Mouse (Mus musculus): Measurements from ENCODE around the gene Atic. TPM values are rescaled to one million over a fixed set of nuclear protein-coding genes. Genes with fewer than 3 reads are reported as not detected.
A peak's percentile ranks its signal among the peaks of the same experiment; 100 is the strongest.

Atic gene
- polyA plus RNA-seq, 1 experiment from 2014 or later, result 17.5 TPM

DNA sequence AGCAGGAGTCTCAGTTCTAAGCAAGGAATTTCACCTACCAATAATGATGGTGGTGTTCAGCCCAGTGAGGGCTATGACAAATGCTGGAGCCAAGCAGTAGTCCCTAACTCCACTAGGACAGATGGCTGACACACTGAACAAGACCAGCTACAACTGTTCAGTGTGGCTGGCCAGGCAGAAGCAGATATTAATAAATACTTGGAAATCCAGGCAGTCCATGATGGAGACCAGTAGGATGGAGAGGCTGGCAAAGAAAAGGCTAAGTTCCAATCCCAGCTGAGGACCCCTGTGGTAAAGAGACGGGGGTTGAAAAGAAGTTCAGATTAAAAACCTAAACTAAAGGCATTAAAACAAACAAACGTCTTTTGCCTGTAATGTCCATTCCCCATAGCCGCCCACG is 17.3 kb upstream of the Atic start:
- no peaks in the 10 kb centered on the region for H3K27me3 ChIP-seq (replicated peaks; ENCODE audit: insufficient read depth, low read length)
- ATAC-seq, result no peak
- TF ChIP-seq EP300 (IDR thresholded peaks at IDR 0.05) (no peak), CTCF (IDR thresholded peaks at IDR 0.05) (no peak)

DNA sequence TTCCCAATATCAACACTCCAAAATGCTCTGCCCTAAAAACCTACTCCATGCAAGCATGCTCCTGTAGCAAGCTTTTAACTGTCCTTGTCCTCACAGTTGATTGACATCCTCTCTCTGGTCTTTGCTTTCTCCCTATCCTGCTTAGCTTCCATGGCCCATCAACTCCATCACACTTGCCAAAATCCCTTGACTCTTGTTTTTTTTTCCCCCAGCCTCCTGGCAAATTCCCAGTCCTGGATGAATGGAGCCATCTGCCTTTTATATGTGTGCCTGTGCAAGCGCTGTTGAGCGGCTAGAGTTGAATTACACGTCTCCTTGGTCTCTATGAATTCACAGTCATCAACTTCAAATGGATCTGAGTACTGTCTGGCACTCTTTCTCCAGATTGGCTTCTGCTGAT is 16.5 kb upstream of the Atic start:
- 74% methylated on average over 3 of the region's 3 CpGs for WGBS
- TF ChIP-seq CTCF (IDR thresholded peaks at IDR 0.05) (no peak), EP300 (IDR thresholded peaks at IDR 0.05) (no peak)
- Histone ChIP-seq H3K27ac (ENCODE audit: low read length) (no peak overlapping the region), H3K27me3 (replicated peaks; ENCODE audit: insufficient read depth, low read length) (no peaks in the 10 kb centered on the region), H3K36me3 (ENCODE audit: insufficient read depth, low read length) (no peaks in the 10 kb centered on the region), H3K4me3 (ENCODE audit: low read depth, low read length) (no peak overlapping the region), H3K9ac (replicated peaks; ENCODE audit: low read depth) (no peak overlapping the region), H3K4me2 (replicated peaks; ENCODE audit: low read depth, low read length) (no peak overlapping the region), H3K4me1 (ENCODE audit: insufficient read depth, low read depth, low read length) (no peaks in the 10 kb centered on the region), H3K9me3 (ENCODE audit: low read length) (no peaks in the 10 kb centered on the region)
- ATAC-seq (no peak; the same call in 1 of the 2 replicates), DNase-seq (ENCODE audit: low spot score) (peak; percentile 56)

More for the DNA sequence above, 17.3 kb upstream of the Atic start:
- no peak for DNase-seq (ENCODE audit: low spot score)
- Histone ChIP-seq H3K27ac (ENCODE audit: low read length) (no peak overlapping the region), H3K4me2 (replicated peaks; ENCODE audit: low read depth, low read length) (no peak overlapping the region), H3K36me3 (ENCODE audit: insufficient read depth, low read length) (no peaks in the 10 kb centered on the region), H3K4me3 (ENCODE audit: low read depth, low read length) (no peak overlapping the region), H3K4me1 (ENCODE audit: insufficient read depth, low read depth, low read length) (no peaks in the 10 kb centered on the region), H3K9me3 (ENCODE audit: low read length) (no peaks in the 10 kb centered on the region), H3K9ac (replicated peaks; ENCODE audit: low read depth) (no peak overlapping the region)
- WGBS, result 69% methylated on average over 4 of the region's 4 CpGs

DNA sequence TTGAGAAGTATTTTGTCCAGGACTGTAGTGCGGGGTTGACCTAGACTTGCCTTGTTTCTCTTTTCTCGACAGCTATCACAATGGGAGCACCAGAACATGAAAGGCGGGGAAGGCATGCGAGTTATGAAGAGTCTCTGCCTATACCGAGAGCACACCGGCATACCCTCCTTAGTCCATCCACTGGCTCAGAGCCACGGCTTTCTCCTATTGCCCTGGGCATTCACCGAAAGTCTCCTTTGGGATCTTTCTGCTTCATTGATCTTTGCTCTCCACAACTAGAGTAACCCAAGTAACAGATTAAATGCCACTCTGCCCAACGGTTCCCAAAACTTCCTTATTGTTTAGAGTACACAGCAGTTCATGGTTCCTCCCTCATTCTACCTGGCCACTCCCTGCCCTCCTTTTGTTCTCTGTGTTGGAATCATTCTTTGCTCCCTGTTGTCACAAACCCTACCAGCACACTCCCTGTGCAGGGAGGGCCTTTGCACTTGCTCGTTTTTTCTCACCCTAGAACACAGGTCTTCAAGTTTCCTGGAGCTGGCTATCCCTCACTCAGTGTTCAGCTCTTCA is 6.2 kb upstream of the Atic start:
- TF ChIP-seq EP300 (IDR thresholded peaks at IDR 0.05), result no peak
- no peak for TF ChIP-seq CTCF (IDR thresholded peaks at IDR 0.05)
- 67% methylated on average over 10 of the region's 10 CpGs for WGBS
- no peak for DNase-seq (ENCODE audit: low spot score)

DNA sequence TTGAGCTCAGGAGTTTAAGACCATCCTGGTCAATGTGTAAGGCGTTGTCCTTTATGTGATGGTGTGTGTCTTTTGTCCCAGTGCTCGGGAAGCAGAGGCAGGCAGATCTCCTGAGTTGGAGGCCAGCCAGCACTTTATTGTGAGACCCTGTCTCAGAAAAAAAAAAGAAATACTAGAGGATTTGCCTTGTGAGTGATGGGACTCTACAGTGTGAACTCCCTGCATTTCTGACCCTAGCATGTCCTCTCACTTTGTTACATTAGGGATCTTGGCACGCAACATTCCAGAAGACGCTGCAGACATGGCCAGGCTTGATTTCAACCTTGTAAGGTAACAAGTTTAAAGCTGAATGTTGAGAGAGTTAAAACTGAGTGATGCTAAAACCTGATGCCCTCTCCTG is 3.7 kb downstream of the Atic start:
- Histone ChIP-seq H3K27me3 (replicated peaks; ENCODE audit: insufficient read depth, low read length) (no peaks in the 10 kb centered on the region), H3K36me3 (ENCODE audit: insufficient read depth, low read length) (peaks cover 7% of the 10 kb centered on the region; the same call in 1 of the 2 replicates), H3K4me2 (replicated peaks; ENCODE audit: low read depth, low read length) (no peak overlapping the region), H3K27ac (ENCODE audit: low read length) (no peak overlapping the region), H3K4me1 (ENCODE audit: insufficient read depth, low read depth, low read length) (0 out of 2 replicates have a peak, but pooled peaks cover 3% of the 10 kb centered on the region), H3K9me3 (ENCODE audit: low read length) (no peaks in the 10 kb centered on the region), H3K9ac (replicated peaks; ENCODE audit: low read depth) (no peak overlapping the region), H3K4me3 (ENCODE audit: low read depth, low read length) (no peak overlapping the region)
- DNase-seq (ENCODE audit: low spot score), result no peak
- no peak for ATAC-seq
- TF ChIP-seq EP300 (IDR thresholded peaks at IDR 0.05), result no peak
- TF ChIP-seq CTCF (IDR thresholded peaks at IDR 0.05), result no peak
- WGBS, result 95% methylated on average over 4 of the region's 4 CpGs

More for the DNA sequence above, 6.2 kb upstream of the Atic start:
- Histone ChIP-seq H3K4me1 (ENCODE audit: insufficient read depth, low read depth, low read length) (no peaks in the 10 kb centered on the region), H3K27ac (ENCODE audit: low read length) (no peak overlapping the region), H3K27me3 (replicated peaks; ENCODE audit: insufficient read depth, low read length) (no peaks in the 10 kb centered on the region), H3K4me3 (ENCODE audit: low read depth, low read length) (no peak overlapping the region), H3K36me3 (ENCODE audit: insufficient read depth, low read length) (no peaks in the 10 kb centered on the region), H3K9ac (replicated peaks; ENCODE audit: low read depth) (no peak overlapping the region), H3K9me3 (ENCODE audit: low read length) (no peaks in the 10 kb centered on the region), H3K4me2 (replicated peaks; ENCODE audit: low read depth, low read length) (no peak overlapping the region)
- ATAC-seq, result no peak

DNA sequence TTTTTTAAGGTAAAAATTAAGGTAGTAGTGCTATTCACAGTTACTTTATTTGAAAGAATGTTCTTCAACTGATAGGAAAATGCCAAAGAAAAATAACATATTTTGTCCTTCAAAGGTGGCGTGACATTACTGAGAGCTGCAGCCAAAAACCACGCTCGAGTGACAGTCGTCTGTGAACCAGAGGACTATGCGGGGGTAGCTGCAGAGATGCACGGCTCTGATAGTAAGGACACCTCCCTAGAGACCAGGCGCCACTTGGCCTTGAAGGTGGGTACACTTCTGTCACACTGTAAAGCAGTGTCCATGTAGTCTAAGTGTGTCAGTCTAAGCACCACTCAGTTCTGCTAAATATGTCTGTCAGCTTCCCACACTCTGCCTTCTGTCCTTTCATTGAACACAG is 7.3 kb downstream of the Atic start:
- Histone ChIP-seq H3K4me3 (ENCODE audit: low read depth, low read length) (no peak overlapping the region), H3K4me2 (replicated peaks; ENCODE audit: low read depth, low read length) (no peak overlapping the region), H3K9ac (replicated peaks; ENCODE audit: low read depth) (no peak overlapping the region), H3K4me1 (ENCODE audit: insufficient read depth, low read depth, low read length) (no peaks in the 10 kb centered on the region), H3K27ac (ENCODE audit: low read length) (no peak overlapping the region), H3K27me3 (replicated peaks; ENCODE audit: insufficient read depth, low read length) (no peaks in the 10 kb centered on the region), H3K9me3 (ENCODE audit: low read length) (no peaks in the 10 kb centered on the region), H3K36me3 (ENCODE audit: insufficient read depth, low read length) (peaks cover 7% of the 10 kb centered on the region; the same call in 1 of the 2 replicates)
- TF ChIP-seq EP300 (IDR thresholded peaks at IDR 0.05) (no peak), CTCF (IDR thresholded peaks at IDR 0.05) (no peak)
- ATAC-seq, result no peak
- DNase-seq (ENCODE audit: low spot score), result no peak
- WGBS, result 90% methylated on average over 7 of the region's 7 CpGs

DNA sequence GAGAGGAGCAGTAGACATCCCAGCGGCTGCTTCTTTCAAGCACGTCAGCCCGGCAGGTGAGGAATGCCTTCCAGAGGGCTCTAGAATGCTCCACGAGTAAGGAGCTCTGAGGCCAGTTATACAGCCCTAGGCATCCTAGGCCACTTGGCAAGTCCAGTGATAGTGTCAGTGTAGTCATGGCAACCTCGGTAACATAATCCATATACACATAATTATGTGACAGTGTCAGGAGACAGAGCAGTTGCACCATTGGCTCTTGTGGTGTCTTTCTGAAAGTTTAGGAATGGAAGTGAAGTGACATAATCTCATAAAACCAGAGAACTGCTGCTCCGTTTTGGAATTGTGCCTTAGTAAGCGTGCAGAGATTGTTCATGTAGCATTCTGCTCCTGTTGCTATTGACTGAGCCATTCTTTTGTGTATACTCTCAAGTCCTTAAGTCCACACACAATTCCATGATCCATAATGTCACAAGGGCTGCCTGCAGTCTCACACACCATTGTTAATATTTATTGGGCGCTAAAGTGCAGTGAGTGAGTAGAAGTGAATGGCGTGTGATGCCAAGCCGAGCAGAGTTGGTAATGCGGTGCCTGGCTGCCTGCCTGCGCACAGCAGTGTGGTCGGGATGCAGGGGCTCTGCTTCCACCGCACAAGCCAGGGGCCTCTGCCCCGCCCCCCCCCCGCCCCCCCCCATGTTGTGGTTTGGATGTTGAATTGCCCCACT is 11.1 kb downstream of the Atic start:
- peak; percentile 93 for ATAC-seq
- H3K36me3 ChIP-seq (ENCODE audit: insufficient read depth, low read length), result peaks cover 7% of the 10 kb centered on the region; the same call in 1 of the 2 replicates
- no peak overlapping the region for H3K9ac ChIP-seq (replicated peaks; ENCODE audit: low read depth)
- TF ChIP-seq CTCF (IDR thresholded peaks at IDR 0.05), result no peak
- no peak for TF ChIP-seq EP300 (IDR thresholded peaks at IDR 0.05)
- peak; percentile 85 for DNase-seq (ENCODE audit: low spot score)
- no peaks in the 10 kb centered on the region for H3K4me1 ChIP-seq (ENCODE audit: insufficient read depth, low read depth, low read length)
- no peaks in the 10 kb centered on the region for H3K27me3 ChIP-seq (replicated peaks; ENCODE audit: insufficient read depth, low read length)
- no peak overlapping the region for H3K4me3 ChIP-seq (ENCODE audit: low read depth, low read length)
- H3K9me3 ChIP-seq (ENCODE audit: low read length), result no peaks in the 10 kb centered on the region
- no peak overlapping the region for H3K4me2 ChIP-seq (replicated peaks; ENCODE audit: low read depth, low read length)
- 56% methylated on average over 16 of the region's 16 CpGs for WGBS
- H3K27ac ChIP-seq (ENCODE audit: low read length), result no peak overlapping the region

All from lung, postnatal 0 days (tissue).